Mouse (Mus musculus): Measurements from ENCODE around the gene Ebf3. TPM values are rescaled to one million over a fixed set of nuclear protein-coding genes. Genes with fewer than 3 reads are reported as not detected.

Ebf3 gene
- polyA plus RNA-seq, 1 experiment = 0.19 TPM

GRCm38 (mm10) chr7:137159086-137159485, 155.2 kb downstream of the Ebf3 start:
- no peak for TF ChIP-seq CTCF (IDR thresholded peaks at IDR 0.05; ENCODE audit: low read depth, low read length)
- no peak for TF ChIP-seq POLR2A (IDR thresholded peaks at IDR 0.05; ENCODE audit: borderline replicate concordance, low read depth, low read length)
- no peak overlapping the region for H3K4me3 ChIP-seq (ENCODE audit: insufficient read depth, low read length)

DNA sequence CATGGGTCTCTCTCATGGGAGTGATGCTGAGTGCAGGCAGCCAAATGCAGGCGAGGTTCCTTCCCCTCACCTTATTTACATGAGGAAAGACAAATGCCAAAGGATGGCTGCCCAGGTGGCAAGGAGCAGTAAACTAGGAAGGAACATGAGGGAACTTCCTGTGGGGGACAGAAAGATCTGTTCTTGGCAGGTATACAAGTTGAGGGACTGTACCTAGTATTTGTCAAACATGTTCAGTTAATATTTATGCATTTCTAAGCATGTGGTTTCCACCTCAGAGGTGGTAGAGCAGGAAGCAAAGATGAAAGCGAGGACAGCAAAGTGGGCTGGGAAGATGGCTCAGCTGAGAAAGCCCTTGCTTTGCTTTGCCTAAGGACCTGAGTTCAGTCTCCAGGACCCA, 159.6 kb downstream of the Ebf3 start:
- TF ChIP-seq CTCF (IDR thresholded peaks at IDR 0.05; ENCODE audit: low read depth, low read length) (no peak), POLR2A (IDR thresholded peaks at IDR 0.05; ENCODE audit: borderline replicate concordance, low read depth, low read length) (no peak)
- Histone ChIP-seq H3K4me3 (ENCODE audit: insufficient read depth, low read length) (no peak overlapping the region), H3K27ac (ENCODE audit: insufficient read depth, low read depth, low read length) (no peak overlapping the region), H3K4me1 (ENCODE audit: control insufficient read depth, insufficient read depth, low read length) (no peaks in the 10 kb centered on the region)

More at GRCm38 (mm10) chr7:137159086-137159485, 155.2 kb downstream of the Ebf3 start:
- no peaks in the 10 kb centered on the region for H3K4me1 ChIP-seq (ENCODE audit: control insufficient read depth, insufficient read depth, low read length)
- H3K27ac ChIP-seq (ENCODE audit: insufficient read depth, low read depth, low read length) = no peak overlapping the region

DNA sequence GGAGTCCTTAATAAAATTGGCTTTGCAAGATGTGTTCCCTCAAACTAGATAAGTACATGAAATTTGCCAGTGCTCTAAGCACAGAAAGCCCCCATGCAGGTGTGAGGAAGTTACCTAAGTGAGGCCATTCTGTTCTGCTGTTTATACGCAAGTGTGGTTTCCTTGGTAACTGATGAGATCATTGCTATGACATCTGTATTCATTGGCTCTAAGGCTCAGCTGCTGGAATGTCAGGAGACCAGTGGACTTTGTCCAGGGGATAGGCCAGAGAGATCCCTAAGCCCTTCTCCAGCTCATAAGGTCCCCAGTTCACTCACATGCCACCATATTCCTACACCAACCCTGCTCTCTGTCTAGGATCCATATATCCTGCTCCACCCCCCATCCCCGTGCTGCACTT, 162.4 kb downstream of the Ebf3 start:
- no peak overlapping the region for H3K27ac ChIP-seq (ENCODE audit: insufficient read depth, low read depth, low read length)
- H3K4me1 ChIP-seq (ENCODE audit: control insufficient read depth, insufficient read depth, low read length) = no peaks in the 10 kb centered on the region
- no peak for TF ChIP-seq CTCF (IDR thresholded peaks at IDR 0.05; ENCODE audit: low read depth, low read length)
- no peak for TF ChIP-seq POLR2A (IDR thresholded peaks at IDR 0.05; ENCODE audit: borderline replicate concordance, low read depth, low read length)
- no peak overlapping the region for H3K4me3 ChIP-seq (ENCODE audit: insufficient read depth, low read length)

GRCm38 (mm10) chr7:137147101-137147500, 167.1 kb downstream of the Ebf3 start:
- Histone ChIP-seq H3K4me3 (ENCODE audit: insufficient read depth, low read length) (no peak overlapping the region), H3K4me1 (ENCODE audit: control insufficient read depth, insufficient read depth, low read length) (no peaks in the 10 kb centered on the region), H3K27ac (ENCODE audit: insufficient read depth, low read depth, low read length) (no peak overlapping the region)
- TF ChIP-seq CTCF (IDR thresholded peaks at IDR 0.05; ENCODE audit: low read depth, low read length) (no peak), POLR2A (IDR thresholded peaks at IDR 0.05; ENCODE audit: borderline replicate concordance, low read depth, low read length) (no peak)

Other genes with a start within 250 kb of the Ebf3 start
- 13.2 and 13.6 TPM in 2 replicates for gene 9430038I01Rik, start 96.3 kb upstream of the Ebf3 start, polyA plus RNA-seq (2012; ENCODE audit: insufficient read depth, insufficient read length, missing spikeins)
- gene Glrx3, start 123.2 kb upstream of the Ebf3 start, polyA plus RNA-seq (2012; ENCODE audit: insufficient read depth, insufficient read length, missing spikeins) = 56.0 and 72.5 TPM in 2 replicates

Measured in bone marrow macrophage, adult 2 months (primary cell).